Mouse (Mus musculus) spleen, adult 2 months (tissue): Measurements from ENCODE around the gene Per1. TPM values are rescaled to one million over a fixed set of nuclear protein-coding genes. Genes with fewer than 3 reads are reported as not detected.

Experiments used
- DNase-seq, 2 experiments: peaks; one replicate each; pipeline versions ENCODE4 v3.0.0 to v3.0.0-alpha.2; 2012 to 2021; ENCODE audit warnings: low spot score in 2 of 2, low read depth in 1 of 2
- H3K27ac ChIP-seq: fragments of 200-500 bp; 2 replicates; pipeline ENCODE4 v1.5.1; 2012; ENCODE audit warnings: low read length, inconsistent platforms; ENCODE audit not compliant: insufficient read depth
- H3K27me3 ChIP-seq: fragments of 200-500 bp; 2 replicates; pipeline ENCODE4 v1.6.1; 2012; ENCODE audit warnings: mild to moderate bottlenecking, moderate library complexity, low read length, inconsistent platforms; ENCODE audit not compliant: control insufficient read depth, insufficient read depth
- H3K36me3 ChIP-seq: fragments of 200-500 bp; 2 replicates; pipeline ENCODE4 v1.6.1; 2012; ENCODE audit warnings: mild to moderate bottlenecking, low read length, inconsistent platforms; ENCODE audit not compliant: control insufficient read depth, insufficient read depth
- H3K4me1 ChIP-seq: fragments of 200-500 bp; 2 replicates; pipeline ENCODE4 v1.6.1; 2011; ENCODE audit warnings: inconsistent platforms; ENCODE audit not compliant: control insufficient read depth, insufficient read depth, insufficient read length
- H3K4me3 ChIP-seq: fragments of 200-500 bp; 2 replicates; pipeline ENCODE4 v1.5.1; 2011; ENCODE audit warnings: mild to moderate bottlenecking, inconsistent platforms; ENCODE audit not compliant: insufficient read depth, insufficient read length; ENCODE audit errors: extremely low read depth
- CTCF ChIP-seq: fragments of 200-500 bp; IDR thresholded peaks from 2 replicates; pipeline ENCODE4 v1.5.1; 2011; ENCODE audit warnings: mild to moderate bottlenecking, inconsistent platforms; ENCODE audit not compliant: insufficient read depth, insufficient read length, insufficient replicate concordance; ENCODE audit errors: extremely low read depth
- POLR2A ChIP-seq: fragments of 200-500 bp; IDR thresholded peaks from 2 replicates; pipeline ENCODE4 v1.6.1; 2011; ENCODE audit warnings: low read depth, low read length, inconsistent platforms
- WGBS: fragments of 180-500 bp; shearing (Covaris S2); methylation state at CpG from one replicate; pipeline ENCODE4 v1.1.7; 2018; 5-methylcytosine and 5-hydroxymethylcytosine counted together
- polyA plus RNA-seq: library from polyadenylated mRNA; depleted of rRNA; stranded (reverse); fragments of >200 nt; gene quantifications from 2 replicates; pipeline ENCODE4 v1.2.3, GENCODE M21; 2012; rRNA removed

The Per1 gene
- polyA plus RNA-seq, 1 experiment = 23.3 TPM

- no peaks in the 10 kb centered on the region for H3K4me1 ChIP-seq
- no peak for DNase-seq
- TF ChIP-seq POLR2A = no peak
- TF ChIP-seq CTCF = no peak
- H3K27ac ChIP-seq = no peak overlapping the region
- 69% methylated on average over 6 of the region's 6 CpGs for WGBS
- no peaks in the 10 kb centered on the region; the same call in 1 of the 2 replicates for H3K27me3 ChIP-seq
- no peaks in the 10 kb centered on the region for H3K36me3 ChIP-seq
- H3K4me3 ChIP-seq = no peak overlapping the region
These were observed 56.0 kb downstream of the Per1 start for GRCm38 (mm10) chr11:69151004-69151403.

- Histone ChIP-seq H3K4me1 (no peaks in the 10 kb centered on the region), H3K27me3 (peaks cover 5% of the 10 kb centered on the region; the same call in 1 of the 2 replicates), H3K27ac (no peak overlapping the region), H3K36me3 (no peaks in the 10 kb centered on the region), H3K4me3 (no peak overlapping the region)
- TF ChIP-seq CTCF = no peak
- no peak for TF ChIP-seq POLR2A
- WGBS = 82% methylated on average over 8 of the region's 8 CpGs
- no peak for DNase-seq
These were observed 58.8 kb downstream of the Per1 start for GRCm38 (mm10) chr11:69153831-69154230.

- Histone ChIP-seq H3K36me3 (no peaks in the 10 kb centered on the region), H3K4me1 (no peaks in the 10 kb centered on the region), H3K27ac (no peak overlapping the region), H3K4me3 (no peak overlapping the region), H3K27me3 (peaks cover 5% of the 10 kb centered on the region; the same call in 1 of the 2 replicates)
- 43% methylated on average over 1 of the region's 1 CpGs for whole genome bisulfite sequencing
- TF ChIP-seq POLR2A = no peak
- no peak for TF ChIP-seq CTCF
- no peak for DNase-seq
These were observed 60.3 kb downstream of the Per1 start for GRCm38 (mm10) chr11:69155351-69155750.

- H3K4me3 ChIP-seq = no peak within 1 kb of the TSS
- DNase-seq = no peak
- no peak within 1 kb of the TSS for H3K27ac ChIP-seq
- no peaks in the 10 kb centered on the region for H3K36me3 ChIP-seq
- 10% methylated on average over 18 of the region's 18 CpGs for WGBS
- TF ChIP-seq CTCF (no peak), POLR2A (no peak)
- no peaks in the 10 kb centered on the region for H3K4me1 ChIP-seq
- peaks cover 5% of the 10 kb centered on the region; the same call in 1 of the 2 replicates for H3K27me3 ChIP-seq
These were observed 61.8 kb downstream of the Per1 start, which contains the start of gene Alox12b for GRCm38 (mm10) chr11:69156800-69157199. Alox12b (plus strand) TSS chr11:69156989.

Other genes with a start within 250 kb of the Per1 start
- 23.0 and 28.8 TPM in 2 replicates for gene Ndel1, start 223.4 kb upstream of the Per1 start, polyA plus RNA-seq
- gene Rnf222, start 206.7 kb upstream of the Per1 start, polyA plus RNA-seq = 0.04 and 0.06 TPM in 2 replicates
- 681 and 695 TPM in 2 replicates for gene Rpl26, start 193.6 kb upstream of the Per1 start, polyA plus RNA-seq
- gene Odf4, start 168.1 kb upstream of the Per1 start, polyA plus RNA-seq = not detected in 2 replicates
- 11.0 and 19.2 TPM in 2 replicates for gene Arhgef15, start 137.7 kb upstream of the Per1 start, polyA plus RNA-seq
- 13.1 and 13.8 TPM in 2 replicates for gene Slc25a35, start 127.1 kb upstream of the Per1 start, polyA plus RNA-seq
- gene Rangrf, start 120.0 kb upstream of the Per1 start, polyA plus RNA-seq = 10.1 and 11.2 TPM in 2 replicates
- gene Pfas, start 86.8 kb upstream of the Per1 start, polyA plus RNA-seq = 14.0 and 16.8 TPM in 2 replicates
- 27.2 and 30.4 TPM in 2 replicates for gene Ctc1, start 79.3 kb upstream of the Per1 start, polyA plus RNA-seq
- 41.4 and 42.9 TPM in 2 replicates for gene Aurkb, start 49.6 kb upstream of the Per1 start, polyA plus RNA-seq
- gene Borcs6, start 35.5 kb upstream of the Per1 start, polyA plus RNA-seq = 16.7 and 23.7 TPM in 2 replicates
- 7.0 and 14.6 TPM in 2 replicates for gene Tmem107, start 24.4 kb upstream of the Per1 start, polyA plus RNA-seq
- 94.2 and 95.7 TPM in 2 replicates for gene Vamp2, start 6.7 kb upstream of the Per1 start, polyA plus RNA-seq
- 0.44 and 0.55 TPM in 2 replicates for gene Hes7, start 25.2 kb downstream of the Per1 start, polyA plus RNA-seq
- gene 9130213A22Rik, start 27.4 kb downstream of the Per1 start, polyA plus RNA-seq = 0.40 and 0.69 TPM in 2 replicates
- gene Aloxe3, start 30.7 kb downstream of the Per1 start, polyA plus RNA-seq = 0.20 and 2.8 TPM in 2 replicates
- not detected in 2 replicates for gene Alox12b, start 61.8 kb downstream of the Per1 start, polyA plus RNA-seq
- 0.12 and 0.18 TPM in 2 replicates for gene Alox8, start 102.6 kb downstream of the Per1 start, polyA plus RNA-seq
- gene Gucy2e, start 141.8 kb downstream of the Per1 start, polyA plus RNA-seq = 0.02 and 0.04 TPM in 2 replicates
- 9.2 and 10.9 TPM in 2 replicates for gene Cntrob, start 228.6 kb downstream of the Per1 start, polyA plus RNA-seq
- 21.2 and 28.6 TPM in 2 replicates for gene Trappc1, start 228.8 kb downstream of the Per1 start, polyA plus RNA-seq
- gene Kcnab3, start 231.0 kb downstream of the Per1 start, polyA plus RNA-seq = 0.92 and 1.2 TPM in 2 replicates
- 0.47 and 0.86 TPM in 2 replicates for gene Rnf227, start 245.2 kb downstream of the Per1 start, polyA plus RNA-seq